Mouse (Mus musculus) T-helper 1 cell (primary cell): ENCODE data around the gene Flnb.

Experiments used
- in situ Hi-C: fragments of 300-600 bp; cut with MboI, MseI; formaldehyde crosslinking; loops from one replicate; pipeline ENCODE4 v1.15.1; 2025; ENCODE audit warnings: high pct_unique_total_duplicates

The Flnb gene

DNA sequence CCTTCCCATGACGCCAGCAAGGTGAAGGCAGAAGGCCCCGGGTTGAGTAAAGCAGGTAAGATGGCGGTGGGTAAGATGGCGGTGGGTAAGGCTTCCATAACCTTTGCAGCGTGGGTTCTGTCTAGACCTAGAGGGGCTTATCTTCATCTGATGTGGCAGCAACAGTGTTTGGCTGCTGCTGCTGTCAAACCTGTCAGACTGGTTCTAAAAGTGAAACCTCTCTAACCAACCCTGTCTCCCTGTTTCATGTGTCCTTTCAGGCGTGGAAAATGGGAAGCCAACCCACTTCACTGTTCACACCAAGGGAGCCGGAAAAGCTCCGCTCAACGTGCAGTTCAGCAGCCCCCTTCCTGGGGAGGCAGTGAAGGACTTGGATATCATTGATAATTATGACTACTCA lies 78.4 kb downstream of the Flnb start:
- in situ Hi-C loops = no loop called here

DNA sequence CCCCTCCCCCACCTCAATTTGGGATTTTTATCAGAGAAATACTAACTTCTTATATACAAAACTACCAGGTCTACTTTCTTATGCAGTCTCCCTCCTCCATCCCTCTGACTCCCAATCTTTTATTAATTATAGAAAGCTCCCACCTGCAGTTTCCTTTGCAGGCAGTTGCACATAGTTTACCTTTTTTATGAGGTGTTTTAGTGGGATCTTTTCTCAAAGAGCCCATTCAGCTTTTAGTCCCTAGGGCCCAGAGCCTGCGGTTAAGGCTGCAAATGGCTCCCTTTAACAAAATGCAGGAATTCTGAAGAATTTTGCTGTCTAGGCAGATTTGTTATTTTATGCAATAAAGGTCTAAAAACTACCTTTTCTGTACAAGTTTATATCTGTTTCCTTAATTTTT lies 78.9 kb downstream of the Flnb start:
- in situ Hi-C loops = no loop called here

DNA sequence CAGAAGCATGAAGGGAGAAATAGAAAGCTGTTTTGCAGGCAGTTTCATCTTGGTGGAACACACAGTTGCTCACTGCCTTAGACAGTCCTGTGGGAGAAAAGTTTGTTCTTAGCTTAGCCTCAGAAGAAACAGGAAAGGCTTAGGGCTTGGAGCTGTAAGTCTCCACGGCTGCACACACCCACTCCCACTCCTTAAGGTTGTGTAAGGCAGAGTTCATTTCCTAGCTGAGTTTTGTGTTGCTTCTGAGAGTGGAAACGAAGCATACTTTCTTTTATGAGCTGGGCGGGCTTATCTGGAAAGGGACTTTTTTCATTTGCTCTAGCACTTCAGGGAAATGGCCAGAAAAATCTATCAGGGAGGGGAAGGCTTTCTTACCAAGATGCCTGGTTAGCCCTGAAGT lies 82.2 kb downstream of the Flnb start:
- in situ Hi-C loops = no loop called here

- in situ Hi-C loops = no loop called here
Observed at GRCm38 (mm10) chr14:7900481-7901049, 82.8 kb downstream of the Flnb start.

DNA sequence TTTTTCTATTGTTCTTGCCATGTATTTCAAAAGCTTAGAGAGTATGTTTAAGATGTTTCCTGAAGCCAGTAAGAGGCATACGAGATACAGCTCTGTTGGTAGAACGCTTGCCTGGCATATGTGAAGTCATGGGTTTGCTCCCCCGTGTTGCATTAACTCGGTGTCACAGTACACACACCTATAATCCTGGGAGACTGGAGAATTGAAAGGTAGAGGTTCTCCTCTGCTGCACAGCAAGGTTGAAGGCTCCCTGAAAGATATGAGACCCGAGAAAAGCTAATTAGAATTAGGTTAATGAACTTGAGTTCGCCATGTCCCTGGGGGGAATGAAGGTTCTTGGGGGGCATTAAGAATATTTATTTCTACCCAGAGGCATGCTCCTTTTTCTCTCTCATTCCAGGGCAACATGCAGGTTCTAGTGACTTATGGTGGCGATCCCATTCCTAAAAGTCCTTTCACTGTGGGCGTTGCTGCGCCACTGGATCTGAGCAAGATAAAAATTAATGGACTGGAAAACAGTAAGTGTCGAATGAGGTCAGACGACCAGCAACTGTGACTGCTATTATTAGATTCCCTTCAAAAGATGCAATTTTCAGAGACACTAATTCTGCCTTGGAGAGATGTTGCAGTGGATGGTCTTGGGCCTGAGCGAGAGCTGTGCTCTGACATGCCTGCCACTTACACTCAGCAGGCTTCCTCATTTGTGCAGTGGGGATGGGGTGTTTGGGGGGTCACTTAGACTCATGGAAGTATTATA lies 83.9 kb downstream of the Flnb start:
- in situ Hi-C loops = no loop called here

DNA sequence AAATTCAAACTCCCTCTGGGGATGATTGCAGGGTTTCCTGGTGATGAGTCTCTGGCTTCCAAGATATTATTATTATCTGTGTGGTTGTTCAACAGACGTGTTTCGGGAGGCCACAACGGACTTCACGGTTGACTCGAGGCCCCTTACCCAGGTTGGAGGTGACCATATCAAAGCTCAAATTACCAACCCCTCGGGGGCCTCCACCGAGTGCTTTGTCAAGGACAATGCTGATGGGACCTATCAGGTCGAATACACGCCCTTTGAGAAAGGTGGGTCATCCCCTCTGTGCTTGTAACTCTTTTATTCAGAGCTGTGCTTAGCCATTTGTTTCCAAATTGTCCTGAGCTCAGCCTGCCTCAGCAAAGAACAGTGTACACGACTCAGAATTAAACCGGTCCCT lies 89.3 kb downstream of the Flnb start:
- in situ Hi-C loops = no loop called here

DNA sequence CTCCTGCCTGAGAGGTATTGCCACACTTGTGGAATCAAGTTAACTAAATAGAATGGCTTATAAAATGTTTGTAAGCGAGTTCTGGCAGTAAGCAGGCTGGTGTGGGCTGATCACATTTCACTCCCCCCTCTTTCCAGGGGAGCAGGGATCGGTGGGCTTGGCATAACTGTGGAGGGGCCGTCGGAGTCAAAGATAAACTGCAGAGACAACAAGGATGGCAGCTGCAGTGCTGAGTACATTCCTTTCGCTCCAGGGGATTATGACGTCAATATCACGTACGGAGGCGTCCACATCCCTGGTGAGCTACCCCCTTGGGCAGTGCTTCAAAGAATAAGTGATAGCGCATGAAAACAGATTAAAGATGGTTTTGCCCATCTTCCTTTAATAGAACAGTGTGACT lies 91.7 kb downstream of the Flnb start:
- in situ Hi-C loops = no loop called here

GRCm38 (mm10) chr14:7913842-7914241 lies 96.1 kb downstream of the Flnb start:
- in situ Hi-C loops = no loop called here

DNA sequence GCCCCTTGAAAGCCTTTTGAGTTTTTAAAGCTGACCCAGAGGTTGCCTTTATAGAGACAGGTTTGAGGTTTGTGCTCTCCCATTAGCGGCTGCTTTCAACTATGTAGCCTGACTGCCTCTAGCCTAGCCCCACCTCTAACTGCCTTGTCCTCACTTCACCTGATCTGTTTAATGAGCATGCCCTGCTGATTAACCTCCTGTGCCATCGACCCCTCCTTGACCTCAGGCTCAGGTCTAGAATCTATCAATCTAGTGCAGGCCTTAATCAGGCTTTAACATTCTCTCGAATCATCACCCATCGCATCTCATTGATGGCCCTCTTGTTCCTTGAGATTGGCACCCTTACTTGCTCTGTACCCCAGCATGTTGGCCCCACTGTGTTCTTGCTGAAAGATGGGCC lies 96.7 kb downstream of the Flnb start:
- in situ Hi-C loops = no loop called here

DNA sequence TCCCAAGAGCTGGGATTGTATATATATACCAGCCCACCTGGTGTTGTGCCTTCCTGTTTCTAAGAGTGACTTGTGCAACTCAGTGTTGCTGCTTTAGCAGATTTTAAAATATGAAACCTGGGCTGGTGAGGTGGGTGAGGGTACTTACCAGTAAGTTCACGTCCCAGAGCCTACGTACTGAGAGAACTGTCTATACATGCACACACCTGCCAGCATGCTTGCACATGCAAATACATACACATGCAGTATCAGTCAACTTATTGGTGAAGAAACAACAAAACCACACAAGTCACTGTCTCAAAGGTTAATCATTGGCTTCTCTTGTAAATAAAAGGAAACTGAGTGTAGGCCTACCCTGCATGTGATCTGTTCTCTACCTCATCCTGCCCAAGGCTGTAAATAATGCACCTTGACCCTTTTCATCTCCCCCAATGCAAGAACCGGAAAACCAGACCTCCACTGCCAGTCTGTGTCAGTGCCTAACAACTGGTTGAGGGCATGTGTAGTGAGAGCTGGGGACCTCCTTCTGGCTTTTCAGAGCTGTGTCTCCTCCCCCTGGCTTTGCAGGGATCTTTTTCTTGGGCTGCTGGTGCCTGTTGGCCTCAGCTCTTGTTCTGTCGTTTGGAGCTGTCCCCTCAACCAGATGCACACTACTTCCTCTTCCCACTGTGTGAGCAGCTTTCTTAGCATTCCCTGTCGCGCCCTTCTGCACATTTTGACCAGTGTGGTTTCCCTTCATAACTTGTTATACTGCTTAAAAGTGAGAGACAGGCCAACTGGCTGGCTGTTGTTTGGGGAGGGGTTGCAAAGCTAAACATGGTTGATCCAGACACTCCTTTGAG lies 100.6 kb downstream of the Flnb start:
- in situ Hi-C loops = no loop called here

GRCm38 (mm10) chr14:7919309-7919708 lies 101.6 kb downstream of the Flnb start:
- in situ Hi-C loops = no loop called here

DNA sequence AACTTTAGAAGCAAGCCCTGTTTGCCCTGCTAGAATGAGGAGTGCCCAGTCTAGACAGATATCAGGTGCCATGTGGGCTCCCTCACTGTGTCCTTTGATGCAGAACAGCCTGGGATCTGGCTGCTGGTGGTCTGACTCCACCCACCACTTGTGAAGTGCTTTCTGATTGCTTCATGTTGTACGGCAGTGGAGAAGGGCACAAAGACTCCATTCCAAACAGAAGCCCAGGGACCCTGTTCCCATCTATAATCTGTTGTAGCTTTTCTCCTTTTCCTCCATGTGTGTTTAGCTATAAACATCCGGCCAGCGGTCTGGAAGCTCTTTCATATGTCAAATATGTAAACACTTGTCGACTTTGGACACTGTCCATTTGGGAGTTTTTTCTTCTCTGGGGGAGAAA lies 102.2 kb downstream of the Flnb start:
- in situ Hi-C loops = no loop called here

DNA sequence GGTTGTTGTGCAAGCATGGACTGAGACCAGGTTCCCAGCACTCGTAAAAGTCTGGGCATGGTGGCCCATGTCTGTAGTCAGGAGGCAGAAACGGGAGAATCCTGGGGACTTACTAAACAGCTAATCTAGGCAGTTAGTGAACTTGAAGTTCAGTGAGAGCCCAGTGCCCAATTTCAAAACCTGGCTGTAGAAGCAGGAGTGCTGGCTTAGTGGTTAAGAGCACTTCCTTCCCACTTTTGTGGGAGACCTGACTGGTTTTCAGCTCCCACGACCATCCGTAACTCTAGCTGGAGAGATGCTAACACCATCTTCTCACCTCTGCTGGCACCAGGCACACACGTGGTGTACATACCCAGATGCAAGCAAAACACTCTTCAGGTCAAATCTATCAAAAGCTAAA lies 103.7 kb downstream of the Flnb start:
- in situ Hi-C loops = no loop called here

GRCm38 (mm10) chr14:7923635-7924034 lies 105.9 kb downstream of the Flnb start:
- in situ Hi-C loops = no loop called here

- in situ Hi-C loops = no loop called here
Observed at GRCm38 (mm10) chr14:7928362-7928761, 110.6 kb downstream of the Flnb start.

DNA sequence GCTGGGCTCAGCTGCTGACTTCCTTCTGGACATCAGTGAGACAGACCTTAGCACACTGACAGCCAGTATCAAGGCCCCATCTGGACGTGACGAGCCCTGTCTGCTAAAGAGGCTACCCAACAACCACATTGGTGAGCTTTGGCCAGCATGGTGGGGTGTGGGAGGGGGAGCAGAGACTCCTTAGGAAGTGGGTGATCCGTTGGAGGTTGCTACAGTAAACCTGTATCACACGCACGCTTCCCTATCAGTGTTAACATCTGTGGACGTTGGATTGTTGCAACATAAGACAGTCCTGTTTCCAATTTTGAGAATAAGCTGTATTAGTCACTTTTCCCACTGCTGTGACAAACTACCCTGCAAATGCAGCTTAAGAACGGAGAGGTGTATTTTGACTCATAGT lies 111.3 kb downstream of the Flnb start:
- in situ Hi-C loops = no loop called here

DNA sequence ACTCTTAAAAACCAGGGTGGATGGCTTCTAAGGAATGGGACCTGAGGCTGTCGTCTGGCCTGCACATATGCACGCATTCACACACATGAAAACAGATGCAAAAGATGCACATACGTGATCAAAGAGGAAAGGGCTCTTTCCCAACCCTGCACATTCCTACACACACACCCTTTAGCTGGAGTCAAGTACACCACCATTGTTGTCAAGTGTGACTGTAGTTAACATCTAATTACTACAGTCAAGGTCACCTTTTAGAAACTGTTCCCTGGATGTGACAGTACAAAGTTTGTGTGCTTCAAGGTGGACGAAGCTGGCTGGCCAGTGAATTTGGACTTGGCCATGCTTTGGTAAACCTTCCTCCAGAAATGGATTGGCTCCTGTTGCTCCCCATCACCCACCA lies 114.4 kb downstream of the Flnb start:
- in situ Hi-C loops = no loop called here

- in situ Hi-C loops = no loop called here
Observed at GRCm38 (mm10) chr14:7934166-7934565, 116.4 kb downstream of the Flnb start.

- in situ Hi-C loops = no loop called here
Observed at GRCm38 (mm10) chr14:7937052-7937630, 119.4 kb downstream of the Flnb start.

DNA sequence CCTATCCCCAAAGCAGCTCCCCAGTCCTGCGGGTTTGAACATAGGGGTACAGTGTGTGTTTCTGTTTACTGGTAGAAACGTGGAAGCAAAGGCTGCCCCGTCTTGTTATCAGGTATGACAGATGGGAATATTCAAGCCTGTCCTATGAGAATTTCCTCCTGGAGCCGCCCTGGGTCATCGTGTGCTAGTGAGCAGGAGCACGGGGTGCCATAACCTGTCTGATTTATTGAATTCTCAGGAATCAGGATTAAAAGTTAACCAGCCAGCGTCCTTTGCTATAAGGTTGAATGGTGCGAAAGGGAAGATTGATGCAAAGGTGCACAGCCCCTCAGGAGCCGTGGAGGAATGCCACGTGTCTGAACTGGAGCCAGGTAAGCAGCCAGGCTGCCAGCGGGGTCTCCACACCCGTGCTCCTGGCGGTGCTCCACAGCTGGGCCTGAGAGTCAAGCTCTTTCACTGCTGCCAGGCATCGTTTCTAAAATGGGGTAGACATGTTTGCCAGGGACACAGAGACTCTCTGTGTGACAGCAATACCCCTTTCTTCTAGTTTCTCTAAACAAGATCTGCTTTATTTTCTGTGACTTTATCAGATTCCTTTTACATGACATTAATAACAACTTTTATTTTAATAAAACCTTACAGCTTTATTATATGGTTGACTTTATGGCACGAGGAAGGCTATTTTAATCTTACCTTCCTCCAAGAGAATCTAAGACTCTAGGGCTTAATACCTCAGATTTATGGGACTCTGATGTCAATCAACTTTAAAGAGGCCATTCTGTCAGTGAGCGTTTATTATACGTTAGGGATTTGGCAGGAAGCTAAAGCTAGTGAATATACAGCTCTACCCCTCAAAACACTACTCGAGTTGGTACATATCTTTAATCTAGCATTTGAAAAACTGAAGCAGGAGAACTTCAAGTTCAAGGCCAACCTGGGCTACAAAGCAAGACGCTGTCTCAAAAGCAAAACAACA lies 121.3 kb downstream of the Flnb start:
- in situ Hi-C loops = no loop called here

DNA sequence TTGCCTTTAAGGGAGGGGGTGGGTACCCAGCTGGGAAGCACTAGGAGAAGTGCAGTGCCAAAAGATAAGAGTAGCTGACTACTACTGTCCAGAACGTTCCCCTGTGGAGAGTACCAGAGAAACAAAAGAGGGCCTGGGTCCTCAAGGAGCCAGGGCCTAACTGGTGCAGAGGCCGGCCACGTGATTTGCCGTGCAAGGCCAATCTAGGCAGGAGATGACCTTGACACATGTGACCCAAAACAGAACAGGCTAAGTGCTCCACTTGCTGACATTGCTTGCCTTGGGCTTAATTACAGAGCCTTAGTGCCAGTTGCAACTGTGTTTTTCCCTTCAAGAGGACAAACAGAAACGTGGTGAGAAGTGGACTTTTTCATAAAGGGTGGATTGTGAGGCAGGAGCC lies 123.7 kb downstream of the Flnb start:
- in situ Hi-C loops = no loop called here
